Mouse (Mus musculus) layer of hippocampus, postnatal 25 days (tissue): ENCODE results near the gene Hnrnpdl. TPM values are rescaled to one million over a fixed set of nuclear protein-coding genes. Genes with fewer than 3 reads are reported as not detected.

Source experiments
- DNase-seq, 2 experiments: peaks; one replicate each; pipeline ENCODE4 v3.0.0; 2022; ENCODE audit warnings: mixed read lengths in 2 of 2, low spot score in 1 of 2; ENCODE audit errors: extremely low spot score in 1 of 2
- total RNA-seq, 2 experiments: library from RNA; stranded (reverse); gene quantifications; 2 replicates each; pipeline ENCODE4 v1.2.3; 2021

Gene Hnrnpdl
- total RNA-seq, result 100 to 1,000 TPM; 161 to 197 TPM

DNA sequence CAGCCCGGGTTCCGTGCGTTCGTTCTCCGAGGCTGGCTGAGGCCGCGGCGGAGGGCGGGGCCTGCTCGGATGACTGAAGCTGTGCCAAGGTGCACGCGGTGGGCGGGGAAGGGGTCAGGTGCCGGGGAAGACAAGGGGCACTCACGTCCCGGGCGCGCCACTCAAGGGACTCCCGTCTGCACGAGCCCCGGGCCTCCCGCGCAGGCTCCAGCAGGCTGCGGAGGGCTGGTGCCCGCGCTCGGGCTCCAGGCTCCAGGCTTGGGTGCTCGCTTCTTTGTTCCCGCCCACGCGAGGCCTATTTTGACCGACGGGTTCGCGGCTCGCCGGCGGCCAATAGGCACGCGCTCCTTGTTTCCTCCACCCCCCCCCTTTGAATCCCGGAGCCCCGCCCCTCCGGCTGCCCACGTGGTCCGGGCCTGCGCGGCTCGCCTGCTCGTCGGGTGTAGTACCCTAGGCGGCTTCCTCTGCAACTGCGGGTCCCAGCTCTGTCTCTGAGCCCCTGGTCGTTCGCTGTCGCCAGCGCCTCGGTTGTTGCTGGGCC, at the start of gene Hnrnpdl, which contains the start of gene Enoph1:
Hnrnpdl (minus strand) TSS at position 63 of the 541 bp plus-strand sequence.
Enoph1 (plus strand) TSS at position 384 of the 541 bp plus-strand sequence.
- peak; percentile 92 to 94 for DNase-seq

DNA sequence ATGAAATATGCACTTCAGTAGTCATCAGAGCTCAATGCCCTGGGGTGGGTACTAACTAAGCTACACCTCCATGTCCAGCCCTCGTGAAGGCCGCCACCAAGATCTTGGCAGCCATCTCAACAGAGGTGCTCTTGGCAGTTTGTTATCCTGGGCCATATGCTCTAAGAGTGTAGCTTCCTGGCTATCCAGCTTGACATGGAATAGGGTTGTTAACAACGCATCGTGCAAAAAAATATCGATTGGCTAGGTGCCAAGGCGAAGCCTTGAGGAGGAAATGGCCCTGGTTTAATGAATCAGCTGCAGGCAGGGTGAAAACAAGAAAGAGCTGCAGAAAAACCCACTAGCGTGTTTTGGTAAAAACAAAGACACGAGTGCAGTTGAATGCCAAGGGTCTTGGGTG, 45.6 kb upstream of the Hnrnpdl start:
- no peak for DNase-seq

DNA sequence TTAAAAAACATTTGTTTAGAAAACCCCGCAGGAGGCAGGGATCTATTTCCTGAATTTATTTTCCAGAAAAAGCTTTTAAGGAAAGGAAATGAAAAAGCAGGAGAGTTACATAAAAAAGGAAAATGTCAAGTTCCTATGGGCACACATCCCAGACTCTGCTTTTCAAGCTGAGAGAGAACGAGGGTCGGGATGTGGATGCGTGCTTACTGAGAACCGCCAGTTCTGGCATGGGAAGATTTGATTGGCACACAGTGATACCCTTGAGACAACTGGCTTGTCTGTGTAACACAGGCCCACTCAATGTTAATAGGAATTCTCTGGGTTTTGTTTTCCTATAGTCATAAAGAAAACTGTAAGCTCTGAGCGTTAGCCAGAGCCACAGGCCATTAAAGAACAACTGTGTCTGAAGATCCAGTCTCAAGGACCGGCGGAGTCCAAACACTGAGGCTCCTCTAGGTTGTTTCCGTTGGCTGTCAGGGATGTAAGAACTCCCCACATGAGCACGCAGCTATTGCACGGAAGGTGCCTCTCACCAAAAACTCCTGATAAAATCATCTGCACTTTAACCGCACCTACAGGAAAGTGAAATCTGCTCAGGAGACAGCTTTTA, 44.6 kb upstream of the Hnrnpdl start:
- no peak for DNase-seq

DNA sequence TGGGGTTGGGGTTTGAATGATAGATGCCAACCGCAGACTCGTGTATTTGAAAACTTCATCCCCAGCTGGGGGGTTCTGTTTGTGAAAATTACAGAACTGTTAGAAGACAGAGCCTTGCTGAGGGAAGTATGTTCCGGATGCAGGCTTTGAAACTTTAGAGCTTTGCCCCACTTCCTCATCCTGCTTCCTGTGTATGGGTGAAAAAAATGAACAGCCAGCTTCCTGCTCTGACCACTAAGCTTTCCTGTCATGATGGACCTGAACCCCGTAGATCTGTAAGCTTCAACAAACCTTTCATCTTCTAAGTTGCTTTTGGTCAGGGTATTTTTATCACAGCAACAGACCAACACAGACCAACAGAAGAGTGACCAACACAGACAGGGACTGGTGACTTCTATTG, 42.5 kb upstream of the Hnrnpdl start:
- no peak for DNase-seq

DNA sequence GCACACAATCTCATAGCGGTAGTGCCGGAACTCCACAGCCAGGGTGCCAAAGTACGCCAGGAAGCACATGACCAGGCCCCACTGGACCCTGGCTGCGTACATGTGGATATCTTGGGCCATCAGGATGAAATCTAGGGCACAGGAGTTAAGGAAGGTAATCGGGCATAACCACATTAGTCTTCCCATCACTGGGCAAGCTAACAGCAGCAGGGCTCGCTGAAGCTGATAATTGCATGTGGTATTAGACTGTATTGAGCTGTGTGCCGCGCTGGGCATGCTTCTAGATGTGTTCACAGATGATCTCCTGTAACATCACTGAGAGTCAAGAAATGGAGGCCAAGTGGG, 40.4 kb upstream of the Hnrnpdl start:
- DNase-seq, result no peak

DNA sequence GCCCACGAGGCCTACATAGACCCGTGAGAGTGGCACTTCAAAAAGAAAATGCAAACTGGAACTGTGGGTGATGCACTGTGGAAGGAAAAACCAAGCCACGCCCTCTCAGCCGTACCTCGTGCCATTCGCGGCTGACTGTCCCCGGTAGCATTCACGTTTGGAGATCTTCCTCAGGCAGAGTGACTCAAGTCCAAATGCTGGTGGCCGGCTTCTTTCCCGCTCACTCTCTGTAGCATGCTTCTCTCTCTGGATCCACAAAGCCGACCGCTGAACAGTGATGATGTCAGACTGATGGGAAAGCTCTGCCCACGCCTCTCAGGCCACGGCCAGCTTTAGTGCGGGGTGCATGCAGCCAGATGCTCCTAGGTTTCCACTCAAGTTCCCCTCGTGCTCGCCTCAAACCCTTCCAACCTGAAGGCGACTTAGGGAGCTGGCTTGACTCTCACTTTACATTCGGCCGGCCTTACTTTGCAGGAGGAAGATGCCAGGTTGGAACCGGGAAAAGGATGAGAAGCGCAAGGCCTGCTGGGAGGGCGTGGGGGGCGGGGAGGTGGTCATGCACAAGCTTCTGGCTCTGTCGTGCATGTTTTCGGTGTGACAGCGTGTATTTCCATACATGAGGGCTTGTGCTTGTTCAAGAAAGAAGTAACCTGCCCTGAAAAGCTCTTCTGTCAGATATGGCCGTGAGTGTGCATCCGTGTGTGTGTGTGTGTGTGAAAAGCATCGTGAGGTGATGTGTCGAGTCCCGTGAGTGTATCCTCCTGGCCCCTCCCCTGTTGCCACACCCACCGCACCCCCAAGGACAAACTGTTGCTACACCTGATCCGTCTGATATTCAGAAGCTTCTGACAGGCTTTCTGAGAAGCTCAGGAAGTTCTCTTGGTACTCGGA, 39.8 kb upstream of the Hnrnpdl start:
- no peak for DNase-seq

DNA sequence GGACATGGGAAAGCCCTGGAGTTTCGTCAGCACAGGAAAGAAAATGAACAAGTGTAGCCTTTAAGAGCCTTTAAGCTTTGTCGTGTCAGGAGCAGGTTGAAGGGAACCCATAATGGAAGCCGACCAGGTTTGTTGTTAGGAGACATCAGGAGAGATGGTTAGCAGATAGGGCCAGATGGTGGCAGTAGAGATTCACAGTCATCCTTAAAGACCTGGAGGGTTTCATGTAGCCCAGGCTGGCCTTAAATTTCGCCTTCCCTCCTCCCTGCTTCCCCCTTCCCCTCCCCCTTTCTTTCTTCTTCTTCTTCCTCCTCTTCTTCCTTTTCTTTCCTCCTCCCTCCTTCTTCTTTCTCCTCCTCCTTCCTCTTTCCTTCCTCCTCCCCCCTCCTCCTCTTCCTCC, 35.1 kb upstream of the Hnrnpdl start:
- DNase-seq, result peak in 1 of 2 experiments; percentile 28

DNA sequence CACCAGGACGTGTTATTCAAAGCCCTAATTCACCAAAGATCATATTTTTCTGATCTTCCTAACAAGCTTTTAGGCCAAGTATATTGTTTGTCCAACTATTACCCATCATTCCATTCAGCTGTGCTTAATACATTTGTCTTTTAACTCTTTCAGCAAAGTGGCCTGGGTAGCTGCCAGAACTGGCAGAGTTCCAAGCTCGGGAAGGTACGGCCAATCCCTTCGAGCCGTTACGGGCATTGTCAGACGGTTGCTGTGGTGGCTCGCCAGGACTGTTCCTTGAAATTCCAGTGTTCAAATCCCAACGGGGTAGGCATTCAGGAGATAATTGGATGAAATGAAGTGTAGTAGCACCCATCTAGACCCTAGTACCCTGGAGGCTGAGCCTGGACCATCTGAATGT, 33.1 kb upstream of the Hnrnpdl start:
- DNase-seq, result no peak

DNA sequence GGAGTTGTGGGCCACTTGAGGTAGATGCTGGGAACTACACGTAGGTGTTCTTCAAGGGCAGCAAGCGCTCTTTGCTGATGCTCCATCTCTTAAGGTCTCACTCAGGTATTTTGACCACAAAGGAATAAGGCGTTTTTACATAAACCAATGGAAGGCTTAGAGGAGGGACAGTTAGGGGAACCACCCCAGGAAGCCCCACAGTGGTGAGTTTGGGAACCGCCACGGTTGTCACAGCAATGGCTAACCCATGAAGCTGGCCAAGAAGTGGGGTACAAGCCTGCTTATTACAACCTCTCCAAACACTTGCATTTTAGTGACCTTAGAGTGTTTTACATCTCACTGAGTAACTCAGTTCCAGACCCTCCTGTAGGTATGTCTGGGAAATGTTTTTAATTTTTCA, 32.1 kb upstream of the Hnrnpdl start:
- DNase-seq, result no peak

DNA sequence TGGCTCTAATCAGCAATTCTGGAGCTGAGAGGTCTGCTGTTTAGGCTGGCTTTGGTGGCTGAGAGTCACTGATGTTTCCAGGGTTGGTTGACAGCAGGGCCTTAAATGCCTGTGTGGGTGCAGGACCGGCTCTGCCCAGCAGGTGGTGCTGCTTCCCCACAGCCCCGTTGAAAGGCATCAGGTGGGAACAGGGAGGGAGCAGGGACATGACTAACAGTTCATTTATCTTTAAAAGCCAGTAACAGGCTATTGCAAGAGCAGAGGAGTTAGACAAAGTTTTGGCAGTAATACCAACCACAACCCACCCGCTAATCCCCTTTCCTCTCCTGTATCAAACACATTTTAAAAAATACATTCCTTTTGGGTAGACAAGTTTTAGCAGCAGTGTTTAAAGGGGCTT, 30.8 kb upstream of the Hnrnpdl start:
- peak; percentile 94 to 97 for DNase-seq

DNA sequence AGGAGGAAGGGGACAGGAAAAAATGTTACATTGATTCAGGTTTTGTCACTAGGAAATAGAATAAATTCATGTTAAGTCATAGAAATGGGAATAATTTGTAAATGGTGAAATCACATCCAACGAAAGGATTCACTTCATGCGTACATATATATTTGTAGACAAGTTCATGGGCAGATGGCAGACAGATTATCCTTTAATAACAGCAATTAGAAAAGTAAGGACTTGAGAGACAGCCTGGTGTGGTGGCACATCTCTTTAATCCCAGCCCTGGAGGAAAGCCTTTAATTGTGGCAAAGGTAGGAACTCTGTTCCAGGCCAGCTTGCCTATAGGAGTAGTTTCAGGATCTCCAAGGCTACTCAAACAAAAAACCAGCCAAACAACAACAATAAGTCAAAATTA, 30.1 kb upstream of the Hnrnpdl start:
- no peak for DNase-seq

DNA sequence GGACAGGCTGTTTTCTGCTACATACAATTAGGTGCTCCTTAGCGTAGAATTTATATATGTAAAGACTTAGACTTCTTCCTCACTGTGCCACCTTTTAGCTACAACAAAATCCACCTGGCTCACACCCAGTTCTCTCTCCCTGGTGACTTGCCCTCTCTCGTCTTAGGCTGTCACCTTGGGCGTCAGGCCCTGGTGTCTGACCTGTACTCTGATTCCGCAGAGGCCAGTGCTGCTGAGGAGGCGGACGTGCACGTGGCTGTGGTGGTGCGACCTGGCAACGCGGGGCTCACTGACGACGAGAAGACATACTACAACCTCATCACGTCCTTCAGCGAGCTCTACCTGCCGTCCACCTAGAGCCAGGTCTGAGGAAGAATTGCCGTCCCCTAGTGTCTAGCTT, 28.1 kb upstream of the Hnrnpdl start:
- DNase-seq, result no peak

DNA sequence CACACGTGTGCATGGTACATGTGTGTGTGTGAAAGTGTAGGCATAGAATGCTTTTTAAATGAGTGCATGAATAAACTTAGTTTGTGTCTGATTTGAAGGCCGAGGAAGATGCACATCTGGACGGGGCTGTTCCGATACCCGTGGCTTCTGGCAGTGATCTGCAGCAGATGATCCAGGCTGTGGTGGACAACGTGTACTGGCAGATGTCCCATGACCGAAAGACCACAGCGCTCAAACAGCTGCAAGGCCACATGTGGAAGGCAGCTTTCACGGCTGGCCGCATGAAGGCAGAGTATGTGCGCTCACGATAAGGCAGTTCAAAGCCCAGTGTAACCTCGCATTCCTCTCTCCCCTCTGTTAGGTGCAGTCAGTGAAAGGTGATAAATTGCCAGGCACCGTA, 21.4 kb upstream of the Hnrnpdl start:
- DNase-seq, result no peak

DNA sequence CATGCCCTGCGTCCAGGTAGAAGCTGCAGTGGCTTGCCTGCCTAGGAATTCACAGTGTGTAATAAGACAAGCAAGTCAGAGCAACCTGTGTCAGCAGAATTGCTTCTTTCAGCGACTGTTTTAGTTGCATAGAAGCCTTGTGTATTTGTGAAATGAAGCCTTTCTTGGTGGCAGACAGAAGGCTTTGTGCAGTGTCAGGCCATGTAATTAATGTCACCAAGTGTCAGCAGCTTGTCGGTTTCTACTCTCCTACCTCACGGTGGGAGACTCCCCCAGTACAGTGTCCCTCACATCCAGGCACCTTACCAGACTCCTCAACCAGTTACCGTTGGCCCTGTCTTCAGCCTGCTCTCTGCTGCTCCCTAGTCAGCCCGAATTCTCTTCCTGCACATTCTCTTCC, 19.9 kb upstream of the Hnrnpdl start:
- no peak for DNase-seq

DNA sequence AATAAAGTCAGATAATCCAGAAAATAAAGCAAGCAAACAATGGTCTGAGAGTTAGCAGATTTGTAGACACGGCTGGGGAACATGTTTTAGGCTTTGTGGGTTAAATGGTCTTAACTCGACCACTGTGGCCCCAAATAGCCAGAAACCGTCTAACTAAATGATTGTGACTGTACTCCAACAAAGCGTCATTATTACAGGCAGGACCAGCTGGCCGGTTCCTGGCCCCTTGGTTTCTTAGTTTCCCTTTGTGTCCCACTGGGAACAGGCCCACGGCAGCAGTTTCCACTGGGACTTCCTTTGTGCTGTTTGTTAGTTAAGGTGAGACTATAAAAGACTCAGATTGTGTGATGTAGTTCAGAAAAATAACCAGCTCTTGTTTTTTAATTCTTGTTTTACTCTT, 19.3 kb upstream of the Hnrnpdl start:
- no peak for DNase-seq

DNA sequence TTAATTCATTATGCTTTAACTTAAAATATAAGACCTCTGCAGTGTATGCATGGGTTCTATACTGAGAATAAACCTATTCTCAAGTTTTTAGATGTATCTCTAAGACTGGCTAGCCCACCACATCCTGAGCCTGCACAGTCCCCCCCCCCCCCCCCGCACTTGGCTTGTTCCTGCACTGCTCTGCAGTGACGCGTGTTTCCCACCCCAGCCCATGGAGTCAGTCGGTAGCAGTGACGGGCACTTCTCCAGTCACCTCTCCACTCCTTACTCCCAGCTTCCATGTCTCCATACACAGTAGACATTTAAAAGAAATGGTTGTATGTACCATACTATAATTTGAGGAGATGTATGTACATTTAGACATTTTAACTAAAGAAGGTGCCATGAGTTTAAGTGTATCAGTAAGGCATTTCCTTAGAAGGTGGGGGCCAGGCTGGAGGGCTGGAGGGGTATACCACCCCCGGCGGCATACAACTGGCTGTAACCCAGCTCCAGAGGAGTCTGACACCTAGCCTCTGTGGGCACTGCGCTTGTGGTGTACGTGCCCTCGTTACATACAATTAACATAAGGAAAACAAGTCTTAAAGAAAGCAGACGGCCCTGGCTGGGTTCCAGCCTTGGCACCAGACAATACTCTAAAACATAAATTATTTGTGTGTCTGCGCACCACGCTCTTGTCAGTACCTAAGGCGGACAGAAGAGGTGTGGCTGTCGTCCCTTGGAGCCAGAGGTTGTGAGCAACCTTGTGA, 18.2 kb upstream of the Hnrnpdl start:
- DNase-seq, result no peak

DNA sequence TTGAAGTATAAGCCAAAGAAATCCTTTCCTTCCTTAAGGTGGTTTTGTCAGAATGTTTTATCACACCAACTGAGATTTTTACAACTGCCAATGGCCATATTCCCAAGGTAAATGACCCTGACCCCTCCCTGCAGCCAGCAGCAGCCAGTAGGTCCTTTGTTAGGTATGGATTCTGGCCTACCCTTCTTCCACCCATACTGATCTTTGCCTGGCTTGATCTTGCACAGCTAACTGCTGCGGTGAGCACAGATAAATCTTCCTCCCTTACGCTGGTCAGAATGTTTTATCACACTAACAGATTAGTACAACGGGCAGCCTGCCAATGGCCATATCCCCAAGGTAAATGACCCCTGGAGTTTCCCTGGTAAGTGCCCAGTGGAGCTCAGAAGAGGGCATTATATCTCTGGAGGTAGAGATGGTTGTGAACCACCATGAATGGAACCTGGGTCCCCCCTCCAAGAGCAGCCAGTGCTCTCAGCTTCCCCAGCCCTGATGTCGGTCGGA, 16.5 kb upstream of the Hnrnpdl start:
- DNase-seq, result no peak

DNA sequence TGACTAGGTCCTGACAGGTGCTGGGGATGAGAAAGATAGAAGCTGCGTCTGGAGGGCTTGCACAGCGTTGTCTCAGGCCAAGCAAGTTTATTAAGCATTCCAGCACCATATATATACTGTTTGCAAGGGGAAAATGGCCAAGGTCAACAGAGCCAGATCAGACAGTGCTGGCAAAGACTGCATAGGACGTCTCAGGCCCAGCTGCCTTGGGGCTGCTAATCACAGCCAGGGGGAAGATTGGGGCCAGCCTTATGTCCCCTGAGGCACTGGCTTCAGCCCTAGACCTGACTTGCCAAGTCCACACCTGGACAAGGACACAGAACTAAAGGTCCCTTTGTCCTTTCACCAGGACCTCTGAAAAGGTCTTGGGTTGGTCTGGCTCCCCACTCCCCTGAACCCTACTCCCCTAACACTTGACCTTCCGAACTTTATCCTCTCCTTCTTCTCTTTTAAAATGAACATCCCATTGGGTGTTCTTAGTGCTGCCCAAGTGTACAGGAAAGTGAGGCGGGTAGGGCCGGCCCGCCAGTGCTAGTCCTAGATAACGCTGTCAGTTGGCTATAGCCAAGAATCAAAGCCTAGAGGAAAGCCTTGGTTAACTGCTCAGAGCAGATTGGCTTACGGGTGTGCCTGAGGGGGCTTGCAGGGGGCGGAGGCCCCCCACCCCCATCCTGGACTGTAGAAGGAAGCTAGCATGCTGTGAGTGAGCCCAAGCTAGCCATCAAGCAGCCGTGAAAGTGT, 15.5 kb upstream of the Hnrnpdl start:
- DNase-seq, result no peak

DNA sequence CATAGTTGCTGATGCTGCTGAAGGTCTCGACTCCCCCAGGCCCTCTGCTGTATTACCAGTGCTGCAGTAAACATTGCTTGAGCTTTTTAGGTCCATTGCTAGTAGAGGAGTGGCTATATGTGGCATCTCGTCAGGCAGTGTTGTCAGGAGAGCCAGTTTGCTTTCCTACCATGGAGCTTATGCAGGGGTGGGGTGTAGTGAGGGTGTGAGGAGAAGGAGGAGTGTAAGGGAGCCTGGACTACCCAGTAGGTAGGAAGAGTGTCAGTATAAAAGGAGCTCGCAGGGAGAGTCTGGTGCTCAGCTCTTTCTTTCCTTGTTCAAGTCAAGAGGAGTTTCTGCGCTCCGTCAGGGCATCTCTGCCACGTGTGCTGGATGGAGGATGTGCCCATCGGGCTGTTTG, 13.3 kb upstream of the Hnrnpdl start:
- DNase-seq, result no peak

DNA sequence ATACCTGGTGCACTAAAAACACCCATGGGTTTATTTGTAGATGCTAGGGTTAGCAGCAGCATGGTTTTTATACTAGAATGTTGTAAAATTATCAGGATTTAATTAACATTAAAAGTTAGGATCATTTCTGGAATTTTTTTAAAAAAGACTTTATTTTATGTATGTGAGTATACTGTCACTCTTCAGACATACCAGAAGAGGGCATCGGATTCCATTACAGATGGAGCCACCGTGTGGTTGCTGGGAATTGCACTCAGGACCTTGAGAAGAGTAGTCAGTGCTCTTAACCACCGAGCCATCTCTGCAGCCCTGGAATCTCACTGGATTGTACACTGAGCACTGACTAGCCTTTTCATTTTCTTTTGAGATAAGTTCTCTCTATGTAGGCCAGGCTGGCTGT, 10.4 kb upstream of the Hnrnpdl start:
- DNase-seq, result no peak
